Mouse (Mus musculus): ENCODE data around the gene Gpatch2.

The Gpatch2 gene

DNA sequence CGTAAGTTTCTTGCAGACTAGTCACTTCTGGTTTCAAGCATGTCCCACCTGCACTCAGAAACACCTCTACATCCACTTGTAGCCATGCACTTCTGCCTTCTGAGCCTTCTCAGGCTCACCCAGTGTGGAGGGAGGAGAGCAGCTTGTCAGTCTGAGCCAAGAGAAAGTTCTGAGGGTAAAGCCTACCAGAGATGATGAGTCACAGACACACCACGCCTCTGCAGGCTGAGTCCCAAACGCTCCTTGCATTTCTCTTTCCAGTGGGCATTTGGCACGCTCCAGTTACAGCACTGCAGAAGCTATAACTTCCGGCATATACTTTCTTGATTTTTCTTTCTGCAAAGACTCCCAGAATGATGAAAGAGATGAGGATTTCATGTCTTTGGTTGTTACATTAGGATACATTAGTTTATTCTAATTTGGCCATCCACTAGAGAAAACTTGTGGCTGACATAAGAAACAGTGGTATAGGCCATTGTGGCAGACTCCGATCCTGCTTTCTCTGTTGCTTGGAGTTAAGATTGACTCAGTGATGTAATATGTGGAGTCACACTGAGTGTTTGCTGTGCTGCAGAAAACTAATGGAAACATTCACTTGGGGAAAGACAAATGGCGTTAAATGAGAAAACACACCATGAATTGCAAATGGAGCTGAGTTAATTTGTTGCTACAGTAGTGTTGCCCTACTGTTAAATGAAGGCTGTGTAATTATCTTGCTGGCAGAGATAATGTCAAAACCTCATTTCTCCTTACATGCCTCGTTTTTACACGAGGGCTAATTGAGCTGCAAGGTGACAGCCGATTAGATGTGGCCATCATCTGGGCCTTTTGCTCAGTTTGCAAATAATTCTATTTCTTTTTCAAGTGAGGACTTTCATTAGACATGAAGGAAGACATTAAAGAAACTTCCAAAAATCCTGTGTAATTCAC is 55.3 kb downstream of the Gpatch2 start:
- H3K4me1 ChIP-seq (replicated peaks; ENCODE audit: low read depth, low read length): peaks cover 15% of the 10 kb centered on the region
- H3K36me3 ChIP-seq (ENCODE audit: insufficient read depth, low read length): no peaks in the 10 kb centered on the region
- H3K9me3 ChIP-seq (ENCODE audit: low read length): no peaks in the 10 kb centered on the region
- TF ChIP-seq POU5F1 (IDR thresholded peaks at IDR 0.05; ENCODE audit: borderline replicate concordance, low read length): no peak
- no peak for TF ChIP-seq CTCF (conservative IDR thresholded peaks at IDR 0.05; ENCODE audit: low read length)
- no peak for TF ChIP-seq NANOG (IDR thresholded peaks at IDR 0.05; ENCODE audit: borderline replicate concordance, low read length)
- no peaks in the 10 kb centered on the region for H3K27me3 ChIP-seq (ENCODE audit: insufficient read depth, low read length)
- H3K4me3 ChIP-seq (replicated peaks; ENCODE audit: low read length): no peak overlapping the region

DNA sequence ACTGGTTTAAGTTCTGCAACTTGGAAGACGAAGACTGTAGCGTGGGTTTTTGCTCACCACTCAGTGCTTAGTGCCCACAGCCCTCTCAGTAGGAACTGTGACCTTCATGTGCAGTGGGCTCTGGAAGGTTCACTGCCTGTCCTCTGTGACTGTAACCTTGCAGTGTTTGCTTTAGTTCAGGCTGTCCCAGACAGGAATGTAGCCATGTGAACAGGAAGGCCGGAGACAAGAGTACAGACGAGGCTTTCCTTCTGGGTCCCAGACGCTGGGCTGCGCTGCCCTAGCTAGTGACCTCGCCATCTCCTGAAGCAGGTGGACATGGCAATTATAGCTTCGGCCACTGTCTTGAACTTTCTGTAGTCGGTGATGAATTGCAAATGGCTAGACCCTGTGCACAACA is 62.0 kb downstream of the Gpatch2 start:
- no peak for TF ChIP-seq POU5F1 (IDR thresholded peaks at IDR 0.05; ENCODE audit: borderline replicate concordance, low read length)
- TF ChIP-seq CTCF (conservative IDR thresholded peaks at IDR 0.05; ENCODE audit: low read length): no peak
- TF ChIP-seq NANOG (IDR thresholded peaks at IDR 0.05; ENCODE audit: borderline replicate concordance, low read length): no peak
- Histone ChIP-seq H3K4me1 (replicated peaks; ENCODE audit: low read depth, low read length) (peaks cover 9% of the 10 kb centered on the region), H3K9me3 (ENCODE audit: low read length) (no peaks in the 10 kb centered on the region), H3K36me3 (ENCODE audit: insufficient read depth, low read length) (no peaks in the 10 kb centered on the region), H3K27me3 (ENCODE audit: insufficient read depth, low read length) (no peaks in the 10 kb centered on the region), H3K4me3 (replicated peaks; ENCODE audit: low read length) (no peak overlapping the region)

DNA sequence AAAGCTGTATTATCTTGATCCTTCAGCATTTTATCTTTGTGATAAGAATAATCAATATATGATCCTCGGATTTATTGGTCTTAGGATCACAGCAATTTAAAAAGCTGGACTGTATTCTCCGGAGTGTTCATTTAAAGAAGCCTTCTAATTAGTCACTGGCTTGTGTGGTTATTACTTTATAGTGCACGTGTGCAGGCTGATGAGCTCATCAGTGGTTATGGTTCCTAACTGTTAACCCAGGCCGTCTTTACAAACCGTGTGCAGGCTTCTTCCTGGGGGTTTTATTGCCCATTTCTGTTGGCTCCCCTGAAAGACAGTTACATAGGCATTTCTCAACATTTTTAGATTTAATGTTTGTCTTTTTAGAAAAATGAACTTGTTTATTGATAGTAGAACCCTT is 63.2 kb downstream of the Gpatch2 start:
- peaks cover 16% of the 10 kb centered on the region for H3K4me1 ChIP-seq (replicated peaks; ENCODE audit: low read depth, low read length)
- H3K27me3 ChIP-seq (ENCODE audit: insufficient read depth, low read length): no peaks in the 10 kb centered on the region
- H3K4me3 ChIP-seq (replicated peaks; ENCODE audit: low read length): no peak overlapping the region
- TF ChIP-seq POU5F1 (IDR thresholded peaks at IDR 0.05; ENCODE audit: borderline replicate concordance, low read length) (no peak), CTCF (conservative IDR thresholded peaks at IDR 0.05; ENCODE audit: low read length) (no peak), NANOG (IDR thresholded peaks at IDR 0.05; ENCODE audit: borderline replicate concordance, low read length) (no peak)
- H3K36me3 ChIP-seq (ENCODE audit: insufficient read depth, low read length): no peaks in the 10 kb centered on the region
- H3K9me3 ChIP-seq (ENCODE audit: low read length): no peaks in the 10 kb centered on the region

DNA sequence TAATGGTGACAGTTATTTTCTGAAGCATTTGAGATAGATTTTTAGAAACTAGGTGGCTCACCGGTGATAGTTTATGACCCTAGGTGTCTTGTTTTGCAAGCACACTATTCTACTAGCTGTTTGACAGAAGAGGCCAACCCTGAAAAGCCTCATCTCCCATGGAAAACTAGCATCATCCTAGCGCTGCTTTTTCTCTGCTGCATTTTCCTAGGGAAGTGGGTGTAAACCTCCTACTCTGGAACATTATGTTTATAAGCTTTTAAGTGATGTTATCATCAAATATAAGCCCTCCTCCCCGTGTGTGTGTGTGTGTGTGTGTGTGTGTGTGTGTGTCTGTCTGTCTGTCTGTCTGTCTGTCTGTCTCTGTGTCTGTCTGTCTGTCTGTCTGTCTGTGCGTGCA is 64.5 kb downstream of the Gpatch2 start:
- TF ChIP-seq CTCF (conservative IDR thresholded peaks at IDR 0.05; ENCODE audit: low read length) (no peak), POU5F1 (IDR thresholded peaks at IDR 0.05; ENCODE audit: borderline replicate concordance, low read length) (no peak), NANOG (IDR thresholded peaks at IDR 0.05; ENCODE audit: borderline replicate concordance, low read length) (no peak)
- Histone ChIP-seq H3K9me3 (ENCODE audit: low read length) (no peaks in the 10 kb centered on the region), H3K36me3 (ENCODE audit: insufficient read depth, low read length) (no peaks in the 10 kb centered on the region), H3K4me3 (replicated peaks; ENCODE audit: low read length) (no peak overlapping the region), H3K27me3 (ENCODE audit: insufficient read depth, low read length) (no peaks in the 10 kb centered on the region), H3K4me1 (replicated peaks; ENCODE audit: low read depth, low read length) (peaks cover 16% of the 10 kb centered on the region)

DNA sequence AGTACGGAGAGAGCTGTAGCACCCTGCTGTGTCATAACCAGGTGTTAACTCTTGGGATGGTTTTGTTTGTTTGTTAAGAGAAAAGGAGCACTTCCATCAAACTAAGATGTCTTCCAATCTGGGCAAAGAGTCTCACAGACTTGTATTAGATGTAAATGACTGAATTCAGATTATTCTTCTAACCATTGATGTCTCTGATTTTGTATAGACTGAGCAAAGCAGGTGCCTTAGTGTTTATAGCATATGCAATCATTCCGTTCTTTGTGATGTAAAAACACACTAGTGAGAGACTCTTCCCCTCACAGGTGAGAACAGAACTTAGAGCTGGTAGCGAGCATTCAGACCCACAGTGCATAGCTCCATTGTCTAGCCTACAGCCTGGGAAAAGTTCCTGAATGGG is 67.0 kb downstream of the Gpatch2 start:
- no peak overlapping the region for H3K4me3 ChIP-seq (replicated peaks; ENCODE audit: low read length)
- TF ChIP-seq NANOG (IDR thresholded peaks at IDR 0.05; ENCODE audit: borderline replicate concordance, low read length): peak; percentile 45
- TF ChIP-seq POU5F1 (IDR thresholded peaks at IDR 0.05; ENCODE audit: borderline replicate concordance, low read length): no peak
- TF ChIP-seq CTCF (conservative IDR thresholded peaks at IDR 0.05; ENCODE audit: low read length): no peak
- H3K36me3 ChIP-seq (ENCODE audit: insufficient read depth, low read length): no peaks in the 10 kb centered on the region
- peaks cover 16% of the 10 kb centered on the region for H3K4me1 ChIP-seq (replicated peaks; ENCODE audit: low read depth, low read length)
- no peaks in the 10 kb centered on the region for H3K9me3 ChIP-seq (ENCODE audit: low read length)
- no peaks in the 10 kb centered on the region for H3K27me3 ChIP-seq (ENCODE audit: insufficient read depth, low read length)

DNA sequence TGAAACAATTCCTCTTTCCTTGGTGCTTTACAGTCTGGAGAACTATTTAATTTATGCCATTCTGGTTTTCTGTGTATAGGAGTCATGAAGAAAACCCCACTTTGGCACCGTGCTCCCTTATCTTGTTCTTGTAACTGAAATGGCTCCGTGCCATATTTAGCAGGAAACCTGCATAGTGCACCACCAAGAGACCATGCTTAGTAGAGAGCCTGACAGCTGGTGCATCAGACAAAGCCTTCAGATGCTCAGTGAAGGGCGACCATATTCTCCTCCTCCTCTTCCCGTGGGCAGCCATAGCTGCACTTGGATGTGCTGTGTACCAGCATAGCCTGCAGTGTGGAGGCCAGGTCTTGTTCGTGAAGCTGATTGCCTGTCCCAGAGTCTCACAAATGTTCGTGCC is 67.5 kb downstream of the Gpatch2 start:
- TF ChIP-seq CTCF (conservative IDR thresholded peaks at IDR 0.05; ENCODE audit: low read length) (no peak), POU5F1 (IDR thresholded peaks at IDR 0.05; ENCODE audit: borderline replicate concordance, low read length) (no peak), NANOG (IDR thresholded peaks at IDR 0.05; ENCODE audit: borderline replicate concordance, low read length) (no peak)
- Histone ChIP-seq H3K27me3 (ENCODE audit: insufficient read depth, low read length) (no peaks in the 10 kb centered on the region), H3K36me3 (ENCODE audit: insufficient read depth, low read length) (no peaks in the 10 kb centered on the region), H3K4me1 (replicated peaks; ENCODE audit: low read depth, low read length) (peaks cover 16% of the 10 kb centered on the region), H3K9me3 (ENCODE audit: low read length) (no peaks in the 10 kb centered on the region), H3K4me3 (replicated peaks; ENCODE audit: low read length) (no peak overlapping the region)

DNA sequence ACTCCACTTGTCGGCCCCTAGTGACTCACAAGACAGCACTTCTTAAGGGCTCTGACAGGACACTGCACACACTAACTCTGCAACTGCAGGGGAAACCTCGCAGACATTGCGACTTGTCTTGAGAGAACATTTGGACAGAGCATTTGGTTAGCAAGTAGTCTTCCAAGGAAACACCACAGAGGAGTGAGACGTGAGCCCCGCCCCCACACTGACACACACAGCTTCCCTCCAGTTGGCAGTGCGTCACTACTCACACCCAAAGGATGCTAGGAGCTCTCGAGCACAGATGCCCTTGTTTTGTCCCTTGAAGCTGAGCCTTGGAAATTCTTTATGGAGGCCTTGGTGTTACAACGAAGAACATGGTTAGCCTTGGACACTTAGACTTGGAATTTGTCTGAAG is 70.4 kb downstream of the Gpatch2 start:
- Histone ChIP-seq H3K9me3 (ENCODE audit: low read length) (no peaks in the 10 kb centered on the region), H3K36me3 (ENCODE audit: insufficient read depth, low read length) (no peaks in the 10 kb centered on the region), H3K4me1 (replicated peaks; ENCODE audit: low read depth, low read length) (peaks cover 16% of the 10 kb centered on the region), H3K27me3 (ENCODE audit: insufficient read depth, low read length) (no peaks in the 10 kb centered on the region), H3K4me3 (replicated peaks; ENCODE audit: low read length) (no peak overlapping the region)
- TF ChIP-seq NANOG (IDR thresholded peaks at IDR 0.05; ENCODE audit: borderline replicate concordance, low read length) (no peak), POU5F1 (IDR thresholded peaks at IDR 0.05; ENCODE audit: borderline replicate concordance, low read length) (no peak), CTCF (conservative IDR thresholded peaks at IDR 0.05; ENCODE audit: low read length) (no peak)

DNA sequence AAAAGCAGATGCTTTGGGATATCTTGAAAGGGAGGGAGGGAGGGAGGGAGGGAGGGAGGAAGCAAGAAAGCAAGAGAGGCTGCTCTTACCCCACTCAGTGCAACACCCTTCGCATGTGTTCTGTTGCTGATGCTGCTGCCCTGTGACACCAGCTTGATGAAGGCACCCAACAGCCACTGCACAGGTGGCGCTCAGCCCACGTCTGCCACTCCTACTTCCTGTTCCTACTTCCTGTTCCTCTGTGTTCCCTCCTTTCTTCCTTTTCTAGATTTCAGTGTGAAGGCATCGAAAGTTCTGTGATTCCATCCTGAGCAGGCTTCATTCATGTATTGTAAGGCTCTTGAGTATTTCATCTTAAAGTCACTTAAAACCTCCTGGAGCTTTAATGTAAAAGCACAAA is 71.1 kb downstream of the Gpatch2 start:
- no peak for TF ChIP-seq CTCF (conservative IDR thresholded peaks at IDR 0.05; ENCODE audit: low read length)
- TF ChIP-seq NANOG (IDR thresholded peaks at IDR 0.05; ENCODE audit: borderline replicate concordance, low read length): no peak
- no peak for TF ChIP-seq POU5F1 (IDR thresholded peaks at IDR 0.05; ENCODE audit: borderline replicate concordance, low read length)
- no peaks in the 10 kb centered on the region for H3K9me3 ChIP-seq (ENCODE audit: low read length)
- H3K36me3 ChIP-seq (ENCODE audit: insufficient read depth, low read length): no peaks in the 10 kb centered on the region
- H3K4me3 ChIP-seq (replicated peaks; ENCODE audit: low read length): no peak overlapping the region
- peaks cover 22% of the 10 kb centered on the region for H3K4me1 ChIP-seq (replicated peaks; ENCODE audit: low read depth, low read length)
- H3K27me3 ChIP-seq (ENCODE audit: insufficient read depth, low read length): no peaks in the 10 kb centered on the region
